Mouse (Mus musculus): Measurements from ENCODE around the gene Tpi1. TPM values are rescaled to one million over a fixed set of nuclear protein-coding genes. Genes with fewer than 3 reads are reported as not detected.

Tpi1 gene
- polyA plus RNA-seq, 1 experiment = 10.3 TPM

GRCm38 (mm10) chr6:124822049-124822448, 8.0 kb upstream of the Tpi1 start:
- H3K36me3 ChIP-seq (ENCODE audit: control insufficient read depth) = peaks cover 98% of the 10 kb centered on the region
- TF ChIP-seq GATA1 (IDR thresholded peaks at IDR 0.05; ENCODE audit: low read length) (no peak), TAL1 (IDR thresholded peaks at IDR 0.05; ENCODE audit: low read length) (no peak)
- H3K4me3 ChIP-seq (replicated peaks) = no peak overlapping the region
- H3K9me3 ChIP-seq (ENCODE audit: control insufficient read depth, low read length) = no peaks in the 10 kb centered on the region
- H3K27me3 ChIP-seq (ENCODE audit: control insufficient read depth) = no peaks in the 10 kb centered on the region
- peaks cover 2% of the 10 kb centered on the region; the same call in 1 of the 2 replicates for H3K4me1 ChIP-seq (ENCODE audit: control insufficient read depth)

GRCm38 (mm10) chr6:124820891-124821290, 6.8 kb upstream of the Tpi1 start:
- no peaks in the 10 kb centered on the region for H3K4me1 ChIP-seq (ENCODE audit: control insufficient read depth)
- H3K9me3 ChIP-seq (ENCODE audit: control insufficient read depth, low read length) = no peaks in the 10 kb centered on the region
- no peak overlapping the region for H3K4me3 ChIP-seq (replicated peaks)
- H3K36me3 ChIP-seq (ENCODE audit: control insufficient read depth) = peaks cover 100% of the 10 kb centered on the region
- no peaks in the 10 kb centered on the region for H3K27me3 ChIP-seq (ENCODE audit: control insufficient read depth)
- TF ChIP-seq TAL1 (IDR thresholded peaks at IDR 0.05; ENCODE audit: low read length) (no peak), GATA1 (IDR thresholded peaks at IDR 0.05; ENCODE audit: low read length) (no peak)

- peaks cover 21% of the 10 kb centered on the region for H3K4me1 ChIP-seq (ENCODE audit: control insufficient read depth)
- H3K4me3 ChIP-seq (replicated peaks) = no peak overlapping the region
- no peak for TF ChIP-seq GATA1 (IDR thresholded peaks at IDR 0.05; ENCODE audit: low read length)
- TF ChIP-seq TAL1 (IDR thresholded peaks at IDR 0.05; ENCODE audit: low read length) = no peak
- no peaks in the 10 kb centered on the region for H3K27me3 ChIP-seq (ENCODE audit: control insufficient read depth)
- H3K36me3 ChIP-seq (ENCODE audit: control insufficient read depth) = peaks cover 82% of the 10 kb centered on the region
- H3K9me3 ChIP-seq (ENCODE audit: control insufficient read depth, low read length) = no peaks in the 10 kb centered on the region
These were observed 3.9 kb upstream of the Tpi1 start for GRCm38 (mm10) chr6:124817971-124818370.

- Histone ChIP-seq H3K9me3 (ENCODE audit: control insufficient read depth, low read length) (no peaks in the 10 kb centered on the region), H3K4me1 (ENCODE audit: control insufficient read depth) (peaks cover 25% of the 10 kb centered on the region), H3K36me3 (ENCODE audit: control insufficient read depth) (peaks cover 81% of the 10 kb centered on the region), H3K27me3 (ENCODE audit: control insufficient read depth) (no peaks in the 10 kb centered on the region), H3K4me3 (replicated peaks) (no peak overlapping the region)
- TF ChIP-seq GATA1 (IDR thresholded peaks at IDR 0.05; ENCODE audit: low read length) (no peak), TAL1 (IDR thresholded peaks at IDR 0.05; ENCODE audit: low read length) (no peak)
These were observed 3.5 kb upstream of the Tpi1 start for GRCm38 (mm10) chr6:124817563-124817962.

GRCm38 (mm10) chr6:124817125-124817524, 3.0 kb upstream of the Tpi1 start:
- Histone ChIP-seq H3K27me3 (ENCODE audit: control insufficient read depth) (no peaks in the 10 kb centered on the region), H3K4me1 (ENCODE audit: control insufficient read depth) (peaks cover 29% of the 10 kb centered on the region), H3K4me3 (replicated peaks) (no peak overlapping the region), H3K36me3 (ENCODE audit: control insufficient read depth) (peaks cover 81% of the 10 kb centered on the region), H3K9me3 (ENCODE audit: control insufficient read depth, low read length) (no peaks in the 10 kb centered on the region)
- TF ChIP-seq TAL1 (IDR thresholded peaks at IDR 0.05; ENCODE audit: low read length) (no peak), GATA1 (IDR thresholded peaks at IDR 0.05; ENCODE audit: low read length) (no peak)

GRCm38 (mm10) chr6:124816611-124817010, 2.5 kb upstream of the Tpi1 start:
- TF ChIP-seq TAL1 (IDR thresholded peaks at IDR 0.05; ENCODE audit: low read length) (no peak), GATA1 (IDR thresholded peaks at IDR 0.05; ENCODE audit: low read length) (no peak)
- no peaks in the 10 kb centered on the region for H3K27me3 ChIP-seq (ENCODE audit: control insufficient read depth)
- peaks cover 81% of the 10 kb centered on the region for H3K36me3 ChIP-seq (ENCODE audit: control insufficient read depth)
- no peak overlapping the region for H3K4me3 ChIP-seq (replicated peaks)
- no peaks in the 10 kb centered on the region for H3K9me3 ChIP-seq (ENCODE audit: control insufficient read depth, low read length)
- H3K4me1 ChIP-seq (ENCODE audit: control insufficient read depth) = peaks cover 35% of the 10 kb centered on the region

- Histone ChIP-seq H3K4me3 (replicated peaks) (no peak overlapping the region), H3K36me3 (ENCODE audit: control insufficient read depth) (peaks cover 81% of the 10 kb centered on the region), H3K4me1 (ENCODE audit: control insufficient read depth) (peaks cover 43% of the 10 kb centered on the region), H3K27me3 (ENCODE audit: control insufficient read depth) (no peaks in the 10 kb centered on the region), H3K9me3 (ENCODE audit: control insufficient read depth, low read length) (no peaks in the 10 kb centered on the region)
- TF ChIP-seq TAL1 (IDR thresholded peaks at IDR 0.05; ENCODE audit: low read length) (no peak), GATA1 (IDR thresholded peaks at IDR 0.05; ENCODE audit: low read length) (no peak)
These were observed 1.0 kb upstream of the Tpi1 start for GRCm38 (mm10) chr6:124814858-124815774.

GRCm38 (mm10) chr6:124814448-124814847, 352 bp upstream of the Tpi1 start:
- Histone ChIP-seq H3K36me3 (ENCODE audit: control insufficient read depth) (peaks cover 80% of the 10 kb centered on the region), H3K4me1 (ENCODE audit: control insufficient read depth) (peaks cover 50% of the 10 kb centered on the region), H3K4me3 (replicated peaks) (peak overlapping the region; percentile 84), H3K27me3 (ENCODE audit: control insufficient read depth) (no peaks in the 10 kb centered on the region), H3K9me3 (ENCODE audit: control insufficient read depth, low read length) (no peaks in the 10 kb centered on the region)
- TF ChIP-seq TAL1 (IDR thresholded peaks at IDR 0.05; ENCODE audit: low read length) (no peak), GATA1 (IDR thresholded peaks at IDR 0.05; ENCODE audit: low read length) (no peak)

GRCm38 (mm10) chr6:124813496-124813895, 600 bp downstream of the Tpi1 start:
- Histone ChIP-seq H3K27me3 (ENCODE audit: control insufficient read depth) (no peaks in the 10 kb centered on the region), H3K4me1 (ENCODE audit: control insufficient read depth) (peaks cover 59% of the 10 kb centered on the region), H3K4me3 (replicated peaks) (peak overlapping the region; percentile 84), H3K36me3 (ENCODE audit: control insufficient read depth) (peaks cover 70% of the 10 kb centered on the region), H3K9me3 (ENCODE audit: control insufficient read depth, low read length) (no peaks in the 10 kb centered on the region)
- TF ChIP-seq GATA1 (IDR thresholded peaks at IDR 0.05; ENCODE audit: low read length) = no peak
- no peak for TF ChIP-seq TAL1 (IDR thresholded peaks at IDR 0.05; ENCODE audit: low read length)

All from erythroblast, embryonic 14.5 days (primary cell).